Mouse (Mus musculus) liver, adult 2 months (tissue): ENCODE results near the gene Clcc1. TPM values are rescaled to one million over a fixed set of nuclear protein-coding genes. Genes with fewer than 3 reads are reported as not detected.

ENCODE experiments used
- DNase-seq: peaks from one replicate; pipeline ENCODE4 v3.0.0-alpha.2; 2011; ENCODE audit warnings: low read depth, low spot score; ENCODE audit errors: extremely low read depth
- H3K27ac ChIP-seq: fragments of 200-500 bp; replicated peaks from 2 replicates; pipeline ENCODE4 v1.5.1; 2012; ENCODE audit warnings: low read depth, mild to moderate bottlenecking, control low read depth, inconsistent platforms, low read length; ENCODE audit not compliant: insufficient read depth
- H3K27me3 ChIP-seq: fragments of 200-500 bp; 2 replicates; pipeline ENCODE4 v1.6.1; 2012; ENCODE audit warnings: mild to moderate bottlenecking, moderate library complexity, low read length, inconsistent platforms; ENCODE audit not compliant: control insufficient read depth, insufficient read depth
- H3K36me3 ChIP-seq: fragments of 200-500 bp; 2 replicates; pipeline ENCODE4 v1.6.1; 2012; ENCODE audit warnings: low read length, inconsistent platforms; ENCODE audit not compliant: control insufficient read depth, insufficient read depth
- H3K4me1 ChIP-seq: fragments of 200-500 bp; 2 replicates; pipeline ENCODE4 v1.6.1; 2011; ENCODE audit warnings: low read length; ENCODE audit not compliant: control insufficient read depth, insufficient read depth
- H3K4me3 ChIP-seq: fragments of 200-500 bp; 2 replicates; pipeline ENCODE4 v1.5.1; 2011; ENCODE audit warnings: low read depth, mild to moderate bottlenecking, control low read depth, low read length, moderate library complexity; ENCODE audit not compliant: insufficient read depth
- H3K79me2 ChIP-seq: fragments of 200-500 bp; 2 replicates; pipeline ENCODE4 v1.6.1; 2012; ENCODE audit warnings: inconsistent platforms, mild to moderate bottlenecking, low read length, moderate library complexity; ENCODE audit not compliant: control insufficient read depth, insufficient read depth
- H3K9ac ChIP-seq: fragments of 200-500 bp; 2 replicates; pipeline ENCODE4 v1.6.1; 2012; ENCODE audit warnings: low read depth, mild to moderate bottlenecking, control low read depth, inconsistent platforms, low read length
- CTCF ChIP-seq: fragments of 200-500 bp; IDR thresholded peaks from 2 replicates; pipeline ENCODE4 v1.5.1; 2011; ENCODE audit warnings: low read depth, low read length, control low read depth
- POLR2A ChIP-seq: fragments of 200-500 bp; IDR thresholded peaks from 2 replicates; pipeline ENCODE4 v1.6.1; 2011; ENCODE audit warnings: low read length, control low read depth; ENCODE audit not compliant: insufficient read depth; ENCODE audit errors: extremely low read depth
- WGBS: fragments of 180-500 bp; shearing (Covaris S2); methylation state at CpG from one replicate; pipeline ENCODE4 v1.1.7; 2018; 5-methylcytosine and 5-hydroxymethylcytosine counted together
- polyA plus RNA-seq: library from polyadenylated mRNA; depleted of rRNA; stranded (reverse); fragments of >200 nt; gene quantifications from 2 replicates; pipeline ENCODE4 v1.2.3, GENCODE M21; 2012; rRNA removed
- total RNA-seq: library from RNA; depleted of rRNA; stranded (reverse); fragments of >200 nt; gene quantifications from 2 replicates; pipeline ENCODE4 v1.2.3, GENCODE M21; 2014; rRNA removed

Gene Clcc1
- total RNA-seq, result 83.4 and 96.9 TPM in 2 replicates
- 43.9 and 50.2 TPM in 2 replicates for polyA plus RNA-seq

DNA sequence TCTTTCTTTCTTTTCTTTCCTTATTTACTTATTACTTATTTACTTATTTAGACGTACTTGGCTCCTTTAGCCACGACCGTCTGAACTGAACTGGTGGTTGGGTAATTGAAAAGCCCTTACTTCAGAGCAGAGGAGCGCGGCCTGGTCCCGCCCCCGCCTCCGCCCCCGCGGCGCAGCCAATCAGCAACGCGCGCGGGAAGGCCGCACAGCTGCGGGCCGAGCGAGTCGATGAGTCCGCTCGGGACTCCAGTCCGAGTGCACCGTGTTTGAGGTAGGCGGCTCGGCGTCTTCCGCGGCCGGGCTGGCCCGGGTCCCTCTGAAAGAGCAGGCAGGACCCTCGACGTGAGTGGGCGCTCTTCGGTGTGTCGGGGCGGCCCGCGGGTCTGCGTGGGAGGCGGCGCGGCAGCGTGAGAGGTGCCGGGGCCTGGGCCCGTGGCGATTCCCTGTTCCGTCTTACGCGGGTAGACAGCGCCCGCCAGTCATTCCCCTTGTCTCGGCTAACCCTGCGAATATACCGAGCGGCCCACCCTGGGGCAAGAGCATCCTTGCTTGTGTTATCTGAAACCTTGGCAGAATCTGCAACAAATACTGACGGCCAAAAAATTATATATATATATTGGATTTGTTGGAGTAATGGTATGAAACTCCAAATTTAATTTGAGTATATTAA is at the start of gene Clcc1:
TSS of gene Clcc1 (plus strand) at position 204 of the 670 bp plus-strand sequence.
- peak; percentile 84 for DNase-seq
- Histone ChIP-seq H3K4me3 (peak within 1 kb of the TSS; percentile 100), H3K27me3 (no peaks in the 10 kb centered on the region), H3K79me2 (peaks cover 9% of the 10 kb centered on the region), H3K36me3 (no peaks in the 10 kb centered on the region), H3K4me1 (peaks cover 5% of the 10 kb centered on the region; the same call in 1 of the 2 replicates), H3K9ac (peak within 1 kb of the TSS; percentile 100), H3K27ac (peak within 1 kb of the TSS; percentile 97)
- peak; percentile 92 for TF ChIP-seq POLR2A
- TF ChIP-seq CTCF, result no peak
- under 1% methylated on average over 57 of the region's 57 CpGs for WGBS

DNA sequence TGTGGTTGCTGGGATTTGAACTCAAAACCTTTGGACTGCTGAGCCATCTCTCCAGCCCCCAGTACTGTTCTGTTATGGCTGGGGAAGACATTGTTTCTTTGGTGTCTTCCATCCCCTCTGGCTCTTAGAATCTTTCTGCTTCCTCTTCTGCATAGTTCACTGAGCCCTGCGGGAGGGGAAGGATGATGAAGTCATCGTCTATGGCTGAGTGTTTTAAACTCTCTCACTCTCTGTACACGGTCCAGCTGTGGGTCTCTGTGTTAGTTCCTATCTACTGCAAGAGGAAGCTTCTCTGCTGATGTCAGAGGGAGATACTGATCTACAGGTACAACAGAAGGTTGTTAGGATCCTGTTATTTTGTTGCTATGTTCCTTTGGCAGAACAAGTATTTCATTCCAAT is 44.8 kb upstream of the Clcc1 start:
- Histone ChIP-seq H3K4me3 (no peak overlapping the region), H3K4me1 (no peaks in the 10 kb centered on the region), H3K9ac (no peak overlapping the region), H3K27ac (no peak overlapping the region), H3K36me3 (peaks cover 4% of the 10 kb centered on the region), H3K79me2 (no peaks in the 10 kb centered on the region), H3K27me3 (no peaks in the 10 kb centered on the region)
- WGBS, result 53% methylated on average over 3 of the region's 3 CpGs
- TF ChIP-seq CTCF (no peak), POLR2A (no peak)
- DNase-seq, result peak; percentile 4

DNA sequence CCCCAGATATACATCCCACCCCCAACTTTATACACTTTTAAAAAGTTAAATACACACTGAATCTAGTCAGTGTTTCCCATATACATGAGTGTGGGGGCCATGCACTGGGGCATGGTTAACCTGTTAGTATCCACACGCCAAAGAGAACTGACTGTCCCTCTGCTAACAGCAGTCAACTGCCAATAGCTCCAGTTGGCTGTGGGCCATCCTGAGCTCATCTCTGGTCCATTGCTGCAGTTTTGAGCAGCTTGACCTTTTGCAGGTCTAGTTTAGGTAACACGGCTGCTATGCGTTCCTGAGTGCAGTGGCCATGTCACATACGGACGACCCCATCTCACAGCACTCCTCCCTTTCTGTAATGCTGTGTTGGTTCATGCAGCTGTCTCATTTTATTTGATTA is 19.0 kb upstream of the Clcc1 start:
- Histone ChIP-seq H3K79me2 (no peaks in the 10 kb centered on the region), H3K4me1 (no peaks in the 10 kb centered on the region), H3K27me3 (no peaks in the 10 kb centered on the region), H3K4me3 (no peak overlapping the region), H3K36me3 (peaks cover 2% of the 10 kb centered on the region; the same call in 1 of the 2 replicates), H3K27ac (no peak overlapping the region), H3K9ac (no peak overlapping the region)
- TF ChIP-seq POLR2A, result no peak
- TF ChIP-seq CTCF, result no peak
- no peak for DNase-seq
- 79% methylated on average over 5 of the region's 5 CpGs for WGBS

DNA sequence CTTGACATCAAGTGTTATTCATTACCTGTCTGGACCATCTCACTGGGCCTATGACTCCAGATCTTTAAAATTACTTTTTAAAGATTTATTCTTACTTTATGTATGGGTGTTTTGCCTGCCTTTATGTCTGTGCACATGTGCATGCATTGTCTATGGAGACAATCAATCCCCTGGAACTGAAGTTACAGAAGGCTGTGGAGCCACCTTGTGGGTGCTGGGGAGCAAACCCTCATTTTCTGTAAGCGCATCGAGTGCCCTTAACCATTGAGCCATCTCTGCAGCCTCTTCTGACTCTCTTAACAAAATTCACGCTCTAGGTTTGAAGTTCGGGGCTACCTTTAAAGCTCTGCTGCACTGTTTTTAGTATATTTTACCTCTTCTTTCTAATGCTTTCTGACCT is 14.3 kb upstream of the Clcc1 start:
- Histone ChIP-seq H3K27me3 (no peaks in the 10 kb centered on the region), H3K36me3 (no peaks in the 10 kb centered on the region), H3K9ac (no peak overlapping the region), H3K4me1 (peaks cover 7% of the 10 kb centered on the region; the same call in 1 of the 2 replicates), H3K27ac (no peak overlapping the region), H3K79me2 (no peaks in the 10 kb centered on the region), H3K4me3 (no peak overlapping the region)
- TF ChIP-seq POLR2A (no peak), CTCF (peak; percentile 36; the same call in 1 of the 2 replicates)
- DNase-seq, result peak; percentile 21
- WGBS, result 81% methylated on average over 4 of the region's 4 CpGs

- Histone ChIP-seq H3K27ac (peak overlapping the region; percentile 6), H3K79me2 (no peaks in the 10 kb centered on the region), H3K27me3 (no peaks in the 10 kb centered on the region), H3K9ac (no peak overlapping the region), H3K4me3 (no peak overlapping the region), H3K36me3 (no peaks in the 10 kb centered on the region), H3K4me1 (peaks cover 7% of the 10 kb centered on the region; the same call in 1 of the 2 replicates)
- WGBS, result 22% methylated on average over 4 of the region's 4 CpGs
- peak; percentile 88 for DNase-seq
- TF ChIP-seq CTCF (no peak), POLR2A (no peak)
Observed at GRCm38 (mm10) chr3:108640998-108641397, 12.7 kb upstream of the Clcc1 start.

DNA sequence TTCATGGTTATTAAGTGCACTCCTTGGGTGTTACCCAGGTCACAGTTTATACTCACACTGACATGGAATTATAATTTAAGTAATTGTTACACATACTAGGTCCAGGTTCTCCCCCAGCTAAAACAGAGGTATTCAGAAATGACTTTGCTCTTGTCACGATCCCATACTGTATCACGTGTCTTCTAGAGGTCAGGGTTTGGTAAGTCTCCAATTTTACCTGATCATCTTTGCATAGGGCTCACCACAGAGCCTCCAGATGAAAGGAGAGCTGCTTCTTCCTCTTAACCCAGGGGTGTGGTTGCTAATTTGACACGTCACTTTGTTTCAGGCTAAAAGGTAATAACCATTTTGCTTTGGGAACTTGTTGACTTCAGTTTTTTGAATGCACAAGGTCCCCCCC is 8.9 kb upstream of the Clcc1 start:
- no peaks in the 10 kb centered on the region for H3K27me3 ChIP-seq
- H3K36me3 ChIP-seq, result no peaks in the 10 kb centered on the region
- H3K9ac ChIP-seq, result no peak overlapping the region
- no peak for DNase-seq
- no peak overlapping the region for H3K27ac ChIP-seq
- WGBS, result 95% methylated on average over 3 of the region's 3 CpGs
- TF ChIP-seq CTCF (no peak), POLR2A (no peak)
- no peaks in the 10 kb centered on the region for H3K79me2 ChIP-seq
- no peak overlapping the region for H3K4me3 ChIP-seq
- H3K4me1 ChIP-seq, result peaks cover 7% of the 10 kb centered on the region; the same call in 1 of the 2 replicates
